Mouse (Mus musculus) urinary bladder, adult 2 months (tissue): ENCODE results near the gene Grm3. TPM values are rescaled to one million over a fixed set of nuclear protein-coding genes. Genes with fewer than 3 reads are reported as not detected.

ENCODE experiments used
- DNase-seq: peaks from one replicate; pipeline ENCODE4 v3.0.0; 2022; ENCODE audit warnings: low spot score
- polyA plus RNA-seq: library from polyadenylated mRNA; depleted of rRNA; stranded (reverse); fragments of >200 nt; gene quantifications from 2 replicates; pipeline ENCODE4 v1.2.3, GENCODE M21; 2012

Gene Grm3
- polyA plus RNA-seq, 1 experiment, result 0.06 TPM

DNA sequence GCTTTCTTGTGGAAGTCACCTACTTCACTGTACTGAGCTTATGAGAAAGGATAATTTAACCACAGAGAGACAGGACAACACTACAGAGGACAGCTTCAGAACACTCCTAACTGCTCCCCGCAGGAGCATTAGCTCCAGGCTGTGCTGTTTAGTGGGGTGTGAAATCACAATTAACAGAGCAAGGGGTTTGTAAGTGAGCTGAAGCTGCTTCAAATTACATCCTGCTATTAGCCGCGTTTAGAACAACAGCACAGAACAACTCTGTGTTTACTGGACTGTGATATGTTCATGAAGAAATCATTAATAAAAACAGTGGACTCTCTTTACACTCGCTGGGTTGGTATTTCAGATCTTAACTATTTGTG lies 101.9 kb downstream of the Grm3 start:
- DNase-seq, result no peak

DNA sequence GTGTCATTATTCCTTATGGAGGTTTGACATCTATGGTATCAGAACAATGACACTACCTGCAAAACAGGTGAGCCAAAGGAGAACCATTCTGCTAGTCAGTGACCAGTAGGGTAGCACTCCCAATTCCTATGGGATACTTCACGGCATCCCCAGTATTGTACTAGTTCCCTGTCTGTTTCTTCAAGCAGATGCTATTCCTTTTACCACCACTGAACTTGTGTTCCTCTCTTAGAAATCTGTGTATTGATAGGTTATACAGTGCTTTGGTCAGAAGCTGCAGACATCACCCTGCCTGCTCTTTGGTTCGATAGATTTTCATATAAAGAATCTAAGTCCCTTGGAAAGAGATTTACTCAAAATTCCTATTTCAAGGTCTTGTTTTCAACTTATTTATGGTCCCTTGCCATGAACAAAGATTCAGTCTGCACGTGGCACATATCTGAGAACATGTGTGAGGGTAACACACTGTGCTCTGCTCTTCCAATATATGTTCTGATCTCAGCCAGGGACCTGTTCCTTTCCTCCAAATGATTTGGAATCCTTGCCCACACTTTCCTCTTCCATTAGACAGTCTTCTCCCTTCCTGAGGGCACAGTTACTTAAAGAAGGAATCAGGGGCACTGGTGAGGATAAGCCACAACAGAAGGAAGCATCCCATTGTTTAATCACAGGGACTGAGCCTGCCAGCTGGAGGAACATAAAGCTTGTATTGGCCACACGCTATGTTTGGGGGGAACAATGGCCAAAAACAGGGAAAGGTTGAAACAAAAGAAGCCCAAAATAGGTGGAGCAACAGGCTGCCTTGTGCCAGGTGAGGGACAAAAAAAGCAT lies 102.5 kb downstream of the Grm3 start:
- DNase-seq, result no peak

DNA sequence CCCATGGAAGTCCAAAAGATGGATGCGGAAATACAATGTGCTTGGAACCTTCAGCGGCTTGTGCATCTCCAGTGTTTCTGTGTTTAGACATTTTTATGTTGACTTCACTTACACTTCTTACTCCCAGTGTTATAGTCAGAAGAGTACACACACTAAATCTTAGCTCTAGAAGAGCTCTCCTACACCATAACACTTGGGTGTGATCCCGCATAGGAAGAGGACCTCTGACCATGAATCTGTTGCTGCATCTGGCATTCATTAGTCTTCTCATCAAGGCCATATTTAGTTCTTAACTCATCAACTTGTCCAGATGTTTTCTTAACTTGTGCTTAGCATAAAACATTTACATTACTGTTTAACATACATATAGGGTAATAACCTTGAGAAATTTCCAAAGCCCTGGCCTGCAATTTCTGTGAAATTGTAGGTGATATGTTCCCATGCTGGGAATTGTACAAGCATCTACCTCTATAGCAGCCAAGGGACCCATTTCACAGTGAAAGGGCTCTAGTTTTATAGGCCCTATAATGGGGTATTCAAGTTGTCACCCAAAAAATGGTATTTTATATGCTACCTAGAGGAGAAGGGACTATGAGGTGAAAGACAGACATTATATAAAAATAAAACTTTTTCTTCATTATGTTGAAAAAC lies 103.4 kb downstream of the Grm3 start:
- no peak for DNase-seq

DNA sequence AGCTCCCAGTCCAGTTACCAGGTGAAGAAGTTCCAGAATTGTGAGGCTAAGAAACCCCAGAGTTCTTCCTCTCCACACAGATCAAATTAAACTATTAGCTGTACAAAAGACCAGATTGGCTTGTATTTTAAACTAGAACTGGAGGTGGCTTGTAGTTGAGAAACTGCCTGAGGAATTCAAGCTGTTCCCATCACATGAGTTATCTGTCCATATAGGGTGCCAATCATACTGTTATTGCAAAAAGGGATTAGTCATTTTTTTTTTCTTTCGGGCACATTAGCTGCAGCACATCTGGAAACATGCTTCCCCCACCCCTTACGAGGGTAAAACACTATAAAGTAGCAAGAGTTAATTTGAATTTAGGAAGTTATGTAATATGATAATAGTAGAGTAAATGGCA lies 145.9 kb downstream of the Grm3 start:
- DNase-seq, result no peak

DNA sequence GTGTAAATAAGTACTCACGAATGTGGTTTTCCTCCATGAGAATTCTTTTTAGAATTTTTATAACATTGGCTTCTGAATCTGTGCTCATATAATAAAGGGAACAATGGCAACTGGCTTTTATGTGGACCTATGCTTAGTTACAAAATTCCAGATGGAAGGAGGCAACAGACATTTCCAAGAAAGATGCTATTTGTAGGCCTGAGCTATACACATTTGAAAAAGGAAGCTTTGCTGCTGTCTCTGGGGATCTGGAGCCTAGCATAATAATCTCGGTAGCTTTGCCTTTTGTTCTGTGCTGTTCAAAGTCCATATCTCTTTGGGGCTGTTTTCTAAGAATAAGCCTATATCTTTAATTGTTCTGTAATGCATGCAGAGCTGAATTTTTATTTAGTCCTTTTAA lies 146.4 kb downstream of the Grm3 start:
- no peak for DNase-seq

DNA sequence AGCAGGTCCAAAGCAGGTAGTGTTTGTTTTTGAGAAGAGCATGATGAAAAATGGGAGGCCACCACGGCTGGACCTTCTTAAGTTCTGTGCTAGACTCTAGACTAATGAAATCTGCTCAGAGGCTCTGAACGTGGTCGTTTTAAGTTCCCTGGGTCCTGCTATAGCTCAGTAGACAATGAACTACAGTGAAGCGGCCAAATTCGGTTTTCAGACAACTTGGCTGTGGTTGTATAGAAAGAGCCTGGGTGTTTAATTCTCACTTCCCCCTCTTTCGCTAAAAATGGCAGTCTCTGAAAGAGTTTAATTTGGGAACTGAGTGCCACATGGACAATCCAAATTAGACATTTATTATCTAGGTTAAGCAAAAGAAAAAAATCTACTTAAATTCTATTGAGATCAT lies 154.0 kb downstream of the Grm3 start:
- DNase-seq, result no peak

DNA sequence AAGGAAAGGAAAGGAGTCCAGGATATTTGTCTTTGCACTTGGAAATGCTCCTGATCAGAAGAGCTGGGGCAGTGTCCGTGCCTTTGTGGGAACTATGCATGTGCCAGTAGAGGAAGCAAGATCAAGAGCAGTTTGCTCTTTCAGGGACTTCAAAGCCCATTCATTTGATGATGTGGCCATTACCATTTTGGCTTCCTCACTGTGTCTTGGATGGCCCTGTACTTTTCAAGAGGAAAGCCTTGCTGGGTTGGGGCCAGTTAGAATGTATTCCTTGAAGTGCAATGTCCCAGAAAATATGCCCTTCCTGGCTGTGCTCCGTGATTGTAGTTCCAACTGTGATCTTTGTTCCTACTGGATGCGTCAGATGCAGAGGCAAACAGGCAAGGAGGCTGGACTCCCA lies 167.3 kb downstream of the Grm3 start:
- DNase-seq, result no peak

DNA sequence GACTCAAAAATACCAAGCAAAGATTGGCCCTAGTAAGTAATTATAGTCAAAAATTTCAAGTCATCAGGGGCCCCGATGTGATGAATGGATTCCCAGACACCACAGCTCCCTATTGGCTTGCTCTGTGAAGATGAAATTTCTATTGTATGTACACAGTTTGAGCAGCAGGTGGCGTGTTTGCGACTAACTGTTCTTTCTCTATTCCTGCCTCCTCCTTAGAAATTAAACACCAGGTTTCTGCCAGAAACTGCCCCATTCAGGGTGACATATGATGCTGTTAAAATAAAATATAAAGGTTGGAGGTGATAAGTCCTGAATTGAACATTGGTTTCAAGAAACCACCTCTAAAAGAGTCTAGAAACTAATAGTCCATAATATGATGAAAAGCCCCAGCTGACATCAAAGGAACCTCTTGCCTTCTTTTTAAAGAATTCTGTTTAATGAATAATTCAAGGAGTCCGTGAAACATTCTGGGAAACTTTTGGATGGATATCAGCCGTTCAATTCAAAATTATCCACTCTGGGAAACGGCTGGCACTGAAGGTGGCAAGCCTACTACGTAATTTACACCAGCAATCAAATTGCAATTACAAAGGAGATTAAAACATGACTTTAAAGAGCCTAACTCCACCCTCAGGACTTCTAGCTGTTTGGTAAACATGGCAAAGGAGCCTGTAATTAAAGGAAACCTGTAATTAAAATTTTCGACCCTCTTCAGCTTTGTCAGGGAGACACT lies 184.0 kb downstream of the Grm3 start:
- DNase-seq, result no peak

DNA sequence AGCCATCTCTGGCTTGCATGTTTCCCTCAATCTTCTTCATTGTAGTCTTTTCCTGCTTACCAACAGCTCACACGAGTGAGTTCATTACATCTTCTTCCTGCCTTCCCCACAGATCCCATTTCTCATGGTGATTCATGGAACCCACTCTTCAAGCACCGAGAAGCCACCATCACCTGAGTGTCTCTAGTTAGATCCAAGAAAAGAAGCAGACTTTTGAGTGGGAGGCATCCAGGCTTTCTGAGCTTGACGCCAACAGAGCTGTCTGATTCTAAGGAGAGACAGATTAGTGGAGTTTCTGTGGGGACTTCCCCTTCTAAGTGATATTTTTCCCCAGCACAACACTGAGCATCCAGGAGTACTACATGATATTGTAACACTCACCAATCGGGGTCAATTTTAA lies 199.5 kb downstream of the Grm3 start:
- no peak for DNase-seq

DNA sequence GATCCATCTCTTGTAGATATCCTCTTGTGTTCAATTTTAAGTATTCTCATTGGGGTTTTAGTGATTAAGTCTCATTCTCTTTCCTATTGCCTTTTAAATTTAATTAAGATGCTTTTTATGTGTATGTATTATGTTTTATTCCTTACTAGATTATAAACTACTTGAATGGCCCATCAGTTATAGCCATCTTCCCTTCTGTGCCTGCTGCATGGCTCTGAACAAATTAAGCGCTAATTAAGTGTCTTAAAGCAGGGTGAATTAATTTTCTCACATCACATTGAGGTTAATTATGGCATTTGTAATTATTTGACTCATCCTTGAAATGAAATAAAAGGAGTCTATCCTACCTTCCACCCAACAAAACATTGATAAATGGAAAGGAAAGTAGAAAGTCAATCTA lies 213.9 kb downstream of the Grm3 start:
- no peak for DNase-seq

DNA sequence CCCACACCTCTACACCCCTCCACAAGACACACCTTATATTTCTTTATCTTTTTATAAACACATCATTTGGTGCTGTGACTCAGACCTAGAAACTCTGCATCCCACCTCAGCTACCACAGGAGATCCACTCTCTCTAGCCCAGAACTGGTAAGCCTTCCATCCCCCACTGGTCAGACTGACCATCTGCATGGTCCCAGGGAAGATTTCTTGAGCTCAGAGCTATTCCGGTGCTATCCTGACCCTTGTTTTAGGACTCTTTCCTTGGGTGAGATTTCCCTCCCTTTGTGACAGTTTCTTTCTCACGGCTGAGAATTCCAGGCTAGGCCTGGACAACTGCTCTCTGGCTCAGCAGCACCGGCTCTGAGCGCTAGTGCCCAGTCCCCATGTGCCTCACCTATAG lies 227.7 kb downstream of the Grm3 start:
- DNase-seq, result no peak

DNA sequence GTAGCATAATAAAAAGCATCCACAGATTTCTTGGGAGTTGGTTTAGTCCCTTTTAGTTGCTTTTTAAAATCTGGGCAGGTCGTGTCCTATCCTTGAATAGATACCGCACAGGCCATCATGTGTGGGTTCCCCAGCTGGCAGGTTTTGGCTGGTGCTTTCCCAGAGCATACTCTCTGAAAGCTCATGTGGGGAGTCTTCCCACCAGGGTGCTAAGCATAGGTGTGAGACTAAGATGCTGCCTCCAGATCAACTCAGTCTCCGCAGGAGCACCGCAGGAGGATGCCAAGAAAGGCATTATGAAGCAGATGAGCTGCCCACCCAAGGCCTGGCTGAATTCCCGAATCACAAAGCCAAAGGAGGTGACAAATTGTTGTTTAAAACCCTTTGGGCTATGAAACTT lies 229.5 kb downstream of the Grm3 start:
- DNase-seq, result no peak

DNA sequence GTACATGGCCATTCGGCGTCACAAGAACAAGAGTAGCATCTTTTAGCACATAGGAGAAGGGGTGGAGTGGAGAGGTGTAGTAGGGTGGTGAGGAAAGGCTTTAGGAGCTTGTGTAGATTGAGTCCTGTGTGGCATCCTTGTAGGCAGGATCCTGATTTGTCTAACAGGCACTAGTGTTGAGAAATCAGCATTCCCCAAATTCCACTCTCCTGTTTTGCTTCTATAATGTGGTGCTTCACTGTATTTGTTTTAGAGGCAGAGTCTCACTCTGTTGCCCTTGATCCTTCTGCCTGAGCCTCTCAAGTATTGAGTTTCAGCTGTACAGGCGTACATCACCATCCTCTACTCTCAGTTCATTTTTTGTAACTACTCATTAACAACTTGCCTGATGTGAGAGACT lies 247.4 kb downstream of the Grm3 start:
- DNase-seq, result no peak

DNA sequence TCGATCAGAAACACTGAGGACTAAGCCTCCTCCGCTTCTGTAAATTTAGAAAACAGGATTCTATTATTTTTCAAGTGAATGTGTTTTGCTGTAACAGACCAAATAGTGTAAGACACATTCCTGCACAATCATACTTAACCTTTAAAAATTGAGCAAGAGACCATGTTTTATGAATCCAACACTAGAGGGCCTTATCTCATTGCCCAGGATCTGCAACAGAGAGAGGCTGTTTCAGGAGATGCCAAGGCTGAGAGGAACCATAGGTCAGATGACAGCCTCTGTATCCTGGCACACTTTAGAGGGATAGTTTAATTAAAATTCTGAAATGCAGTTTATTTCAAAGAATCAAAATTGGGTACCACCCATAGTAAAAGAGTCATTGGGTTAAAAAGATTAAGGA lies 271.7 kb downstream of the Grm3 start:
- DNase-seq, result no peak

DNA sequence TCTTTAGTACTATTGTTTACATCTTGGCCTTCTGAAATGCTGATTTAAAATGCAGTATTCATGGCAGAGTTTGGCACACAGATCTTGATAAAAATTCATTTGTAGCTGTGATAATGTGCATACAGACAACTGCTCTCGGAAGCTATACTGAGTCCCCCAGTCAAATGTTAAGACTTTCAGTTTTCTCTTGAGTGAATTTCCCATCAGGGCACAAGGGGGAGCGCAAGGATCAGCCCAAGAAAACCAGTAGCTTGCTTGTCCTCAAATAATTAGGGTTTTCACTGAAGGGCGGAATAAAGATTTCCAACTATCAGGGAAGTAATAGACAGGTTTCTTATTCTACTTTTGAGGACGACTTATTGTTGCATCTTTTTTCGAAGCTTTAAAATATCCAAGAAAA lies 275.4 kb downstream of the Grm3 start:
- no peak for DNase-seq

DNA sequence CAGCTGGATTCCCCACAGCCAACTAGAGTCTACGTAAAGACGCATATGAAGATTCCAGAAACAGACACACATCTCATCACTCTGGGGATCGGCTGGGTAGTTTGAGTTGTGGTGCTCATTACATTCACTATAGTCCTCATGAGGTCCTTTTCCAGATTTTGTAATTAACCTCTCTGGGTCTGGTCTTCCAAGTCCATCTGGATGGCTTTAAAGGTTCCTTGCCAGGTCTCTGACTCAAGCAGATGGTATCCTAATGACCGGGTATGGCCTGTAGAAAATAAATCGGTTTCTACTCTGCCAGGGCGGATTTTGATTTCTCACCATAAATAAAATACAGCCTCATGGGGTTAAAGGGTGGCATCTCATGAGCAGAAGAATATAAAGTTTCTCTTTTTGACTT lies 276.0 kb downstream of the Grm3 start:
- no peak for DNase-seq

DNA sequence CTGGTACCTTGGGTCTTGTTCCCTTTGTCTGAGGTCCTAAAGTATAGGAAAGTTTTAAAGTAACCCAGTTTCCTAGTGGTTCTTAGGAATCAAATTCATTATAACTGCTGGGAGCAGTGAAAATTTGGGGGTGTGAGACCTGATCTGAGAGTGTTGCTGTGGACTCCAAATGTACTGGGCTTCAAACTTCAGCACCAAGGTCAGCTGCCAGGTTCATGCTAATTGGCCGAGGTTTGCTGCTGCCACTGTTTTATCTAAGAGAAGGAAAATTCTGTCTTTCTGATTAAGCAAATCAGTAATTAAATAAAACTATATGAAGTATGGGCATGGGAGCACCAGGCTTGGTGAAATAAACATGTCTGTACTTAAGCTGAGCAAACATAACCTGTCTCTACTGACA lies 278.8 kb downstream of the Grm3 start:
- no peak for DNase-seq
